Mouse (Mus musculus) cerebellum, adult 18-20 months (tissue): ENCODE data around the gene 4930404H24Rik.

Experiments used
- DNase-seq, 2 experiments: peaks; one replicate each; pipeline ENCODE4 v3.0.0; 2021

4930404H24Rik gene

DNA sequence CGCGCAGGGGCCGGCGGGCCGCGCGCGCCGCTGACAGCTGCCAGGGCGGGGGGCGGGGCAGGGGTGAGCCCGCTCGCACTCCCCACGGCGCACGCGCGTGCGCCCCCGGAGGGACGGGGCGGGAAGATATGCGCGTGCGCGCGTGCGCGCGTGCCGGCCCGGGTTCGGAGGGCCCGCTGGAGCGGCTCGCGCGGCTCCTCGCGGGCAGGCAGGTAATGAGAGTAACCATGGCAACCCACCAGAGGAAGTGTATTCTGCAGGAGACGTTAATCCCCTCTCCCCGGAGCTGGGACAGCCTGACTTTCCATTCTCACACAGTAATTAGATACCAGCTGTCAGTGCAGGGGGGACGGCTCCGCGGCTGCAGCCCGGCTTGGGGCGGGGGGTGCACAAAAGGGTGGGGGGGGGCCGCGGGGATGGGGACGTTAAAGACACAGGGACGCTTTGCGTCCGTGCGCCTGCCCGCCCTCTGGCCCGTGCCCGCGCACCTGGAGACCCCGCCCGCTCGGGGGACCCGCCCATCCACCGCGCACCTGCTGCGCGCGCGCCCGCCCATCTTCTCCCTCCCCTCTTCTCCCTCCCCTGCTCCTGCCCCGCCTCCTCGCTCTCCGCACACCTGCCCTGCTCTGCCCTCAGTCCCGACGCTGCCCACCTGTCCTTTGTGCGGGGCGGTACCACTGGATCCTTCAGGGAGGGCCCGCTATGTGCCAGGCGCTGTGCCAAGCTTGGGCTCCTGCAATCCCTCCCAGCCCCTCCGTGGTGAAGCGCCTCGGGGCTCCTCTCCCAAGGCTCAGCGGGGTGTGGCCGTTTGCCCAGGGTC, at the start of gene 4930404H24Rik:
4930404H24Rik (plus strand) TSS at position 218 of the 820 bp plus-strand sequence.
- peak; percentile 78 to 90 for DNase-seq

DNA sequence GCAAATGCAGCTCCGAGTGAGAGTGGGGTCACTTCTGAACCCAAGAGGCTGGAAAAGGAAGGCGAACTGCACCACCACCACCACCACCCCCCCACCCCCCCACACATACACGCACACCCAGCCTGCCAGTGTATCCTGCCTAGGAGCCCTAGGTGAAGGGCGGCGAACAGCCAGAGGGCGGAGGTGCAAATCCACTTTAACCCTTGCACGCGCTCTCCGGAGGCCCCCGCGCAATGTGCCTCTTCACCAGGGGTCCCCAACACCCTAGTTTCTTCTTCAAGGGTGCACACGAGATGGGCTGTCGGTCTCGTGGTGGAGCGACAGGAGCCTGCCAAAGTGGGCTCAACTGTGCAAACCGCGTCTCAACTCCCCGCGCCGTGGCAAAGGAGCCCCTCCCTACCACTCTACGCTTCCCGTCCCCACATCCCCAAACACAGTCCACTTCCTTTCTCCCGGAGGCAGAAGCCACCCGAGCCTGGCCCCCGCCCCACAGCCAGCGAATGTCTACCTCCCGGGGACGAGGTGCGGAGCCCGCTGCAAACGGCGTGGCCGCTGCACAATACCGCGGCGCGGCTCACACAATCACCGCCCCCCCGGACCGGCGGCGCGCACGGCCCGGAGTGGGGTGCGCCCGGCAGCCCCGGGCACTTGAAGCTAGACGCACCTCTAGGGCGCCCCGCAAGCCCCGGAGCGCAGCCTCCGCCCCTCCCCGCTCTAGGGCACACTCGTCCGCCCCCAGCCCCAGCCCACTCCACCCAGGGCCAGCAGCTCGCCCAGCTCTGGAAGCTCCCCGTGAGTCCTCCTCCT, 49.0 kb upstream of the 4930404H24Rik start:
- peak in 1 of 2 experiments; percentile 35 for DNase-seq

DNA sequence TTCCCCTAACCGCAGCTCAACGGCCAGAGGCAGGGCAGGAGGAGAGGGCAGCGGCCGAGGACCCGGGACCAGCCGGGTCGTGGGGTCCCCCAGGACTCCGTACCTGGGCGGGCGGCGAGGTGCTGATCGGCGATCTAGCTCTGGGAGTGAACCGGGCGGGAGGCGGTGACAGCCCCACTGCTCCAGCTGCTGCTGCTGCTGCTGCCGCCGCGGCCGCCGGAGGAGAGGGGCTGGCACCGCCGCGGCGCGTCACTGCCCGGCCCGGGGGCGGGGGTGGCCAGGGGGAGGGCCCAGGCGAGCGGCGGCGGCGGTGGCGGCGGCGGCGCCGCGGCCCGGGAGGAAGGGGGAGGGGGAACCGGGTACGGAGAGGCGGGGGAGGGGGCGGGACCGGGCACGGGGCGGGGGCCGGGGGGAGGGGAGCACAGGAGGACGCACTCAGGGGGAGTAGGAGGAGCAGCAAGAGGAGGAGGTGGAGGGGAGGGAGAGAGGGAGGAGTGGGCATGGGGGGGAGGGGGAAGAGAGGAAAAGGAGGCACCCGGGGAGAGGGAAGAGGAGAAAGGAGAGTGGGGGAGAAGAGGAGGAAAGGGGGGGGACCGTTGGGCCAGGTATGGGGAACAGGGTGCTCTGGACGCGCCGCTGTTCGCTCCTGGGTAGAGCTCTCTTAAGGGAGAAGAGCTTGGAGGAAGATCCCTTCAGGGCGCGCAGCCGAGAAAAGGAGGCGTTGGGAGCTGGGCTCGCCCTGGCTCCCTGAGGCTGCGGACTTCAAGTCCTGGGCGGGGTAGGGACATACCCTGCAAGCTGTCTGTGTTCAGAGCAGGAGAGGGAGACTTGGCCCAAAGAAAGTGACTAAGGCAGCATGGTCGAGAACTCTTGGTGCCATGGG, 48.1 kb upstream of the 4930404H24Rik start:
- DNase-seq = peak; percentile 44 to 49

GRCm38 (mm10) chr2:153445137-153446016, 47.2 kb upstream of the 4930404H24Rik start:
- peak in 1 of 2 experiments; percentile 31 for DNase-seq

- DNase-seq = peak; percentile 64 to 73
These were observed 46.6 kb upstream of the 4930404H24Rik start for GRCm38 (mm10) chr2:153446017-153446408.

DNA sequence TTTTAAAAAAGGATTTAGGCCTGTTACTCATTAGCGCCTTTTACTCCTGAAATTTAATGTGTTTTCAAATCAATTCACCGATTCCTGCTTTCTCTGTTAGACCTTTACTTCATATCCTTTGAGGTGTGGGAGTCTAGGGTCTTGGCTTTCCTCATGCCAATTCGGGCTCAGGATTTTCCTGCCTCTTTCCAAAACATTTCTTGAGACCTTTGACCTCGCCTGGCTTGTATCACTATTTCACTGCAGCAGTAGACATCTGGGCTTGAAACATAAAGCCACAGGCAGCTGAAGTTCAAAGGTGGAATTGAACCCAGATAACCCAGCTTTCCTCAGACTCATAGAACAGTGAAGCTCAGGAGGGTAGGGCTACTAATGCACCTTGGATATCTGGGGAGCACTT, 46.1 kb upstream of the 4930404H24Rik start:
- DNase-seq = no peak

GRCm38 (mm10) chr2:153447719-153448118, 44.9 kb upstream of the 4930404H24Rik start:
- no peak for DNase-seq

GRCm38 (mm10) chr2:153448519-153448918, 44.1 kb upstream of the 4930404H24Rik start:
- no peak for DNase-seq

DNA sequence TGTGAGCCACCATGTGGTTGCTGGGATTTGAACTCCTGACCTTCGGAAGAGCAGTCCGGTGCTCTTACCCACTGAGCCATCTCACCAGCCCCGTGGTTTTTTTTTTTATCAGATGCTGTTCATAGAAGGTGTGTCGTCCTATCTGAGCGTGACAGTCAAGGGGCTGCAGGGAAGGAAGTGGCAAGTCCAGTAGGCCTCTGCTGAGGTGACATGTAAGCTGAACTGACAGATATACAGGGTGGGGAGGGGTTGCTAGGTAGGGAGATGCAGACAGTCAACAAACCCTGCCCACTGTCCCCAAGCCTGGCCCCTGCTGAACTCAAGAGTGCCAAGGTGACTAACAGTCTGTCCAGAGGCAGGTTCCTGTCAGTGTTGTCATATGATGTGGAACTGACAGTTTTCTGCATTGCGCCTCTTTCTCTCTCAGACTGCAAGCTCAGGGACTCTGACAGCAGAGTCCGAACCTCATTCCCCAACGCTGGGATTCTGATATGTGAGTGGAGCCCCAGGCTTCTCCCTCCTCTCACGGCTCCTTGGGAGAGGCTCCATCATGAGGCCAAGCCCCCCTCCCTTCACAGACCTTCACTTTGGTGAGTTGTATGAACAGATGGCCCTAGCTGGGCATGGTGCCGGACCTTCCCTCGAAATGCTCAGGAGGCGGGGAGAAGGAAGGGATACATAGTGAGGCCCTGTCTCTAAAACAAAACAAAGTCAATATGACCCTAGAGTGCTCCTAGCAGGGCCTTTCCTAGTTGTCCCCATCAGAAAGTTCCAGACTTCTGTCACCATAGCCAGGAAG, 38.4 kb upstream of the 4930404H24Rik start:
- DNase-seq = peak; percentile 79 to 89

GRCm38 (mm10) chr2:153454841-153455506, 37.6 kb upstream of the 4930404H24Rik start:
- DNase-seq = no peak

- no peak for DNase-seq
These were observed 35.1 kb upstream of the 4930404H24Rik start for GRCm38 (mm10) chr2:153457467-153457866.

DNA sequence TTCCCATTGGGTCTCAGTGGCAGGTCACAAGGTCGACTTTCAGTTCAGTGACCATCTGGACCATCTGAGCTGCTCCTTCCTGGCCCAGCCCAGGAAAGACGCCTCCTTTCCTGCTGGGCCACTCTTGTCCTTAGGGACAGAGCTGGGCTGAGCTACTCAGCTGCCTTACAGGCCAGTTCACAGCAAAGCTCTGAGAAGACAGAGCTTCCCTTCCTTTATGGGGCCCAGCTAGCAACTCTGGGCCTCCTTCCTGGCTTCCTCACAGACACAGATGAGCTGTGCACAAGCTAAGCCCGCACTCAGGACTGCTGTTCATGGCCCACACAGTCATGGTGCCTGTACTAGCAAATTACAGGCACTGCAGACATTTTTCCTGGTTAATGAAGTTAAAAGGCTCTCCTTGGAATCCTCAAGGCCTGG, 34.6 kb upstream of the 4930404H24Rik start:
- DNase-seq = no peak

- no peak for DNase-seq
These were observed 29.3 kb upstream of the 4930404H24Rik start for GRCm38 (mm10) chr2:153463257-153463656.

DNA sequence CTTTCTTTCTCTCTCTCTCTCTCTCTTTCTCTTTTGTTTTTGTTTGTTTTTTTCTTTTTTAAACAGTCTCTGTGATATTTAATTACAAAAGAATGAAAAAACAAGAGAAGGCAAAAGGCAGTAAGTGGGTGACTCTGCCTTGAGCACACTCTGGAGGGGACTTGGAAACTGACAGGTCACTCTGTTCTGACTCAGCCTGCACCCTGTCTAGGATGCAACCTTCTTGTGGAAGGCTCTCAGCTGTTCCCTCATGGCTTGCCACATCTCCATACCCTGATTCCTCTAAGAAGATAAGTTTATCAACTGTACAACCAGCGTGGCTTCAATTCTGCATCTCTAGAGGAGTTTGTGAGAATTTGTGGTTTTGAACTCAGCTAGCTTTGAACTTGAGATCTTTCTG, 25.2 kb upstream of the 4930404H24Rik start:
- no peak for DNase-seq

- no peak for DNase-seq
These were observed 23.3 kb upstream of the 4930404H24Rik start for GRCm38 (mm10) chr2:153469317-153469716.

DNA sequence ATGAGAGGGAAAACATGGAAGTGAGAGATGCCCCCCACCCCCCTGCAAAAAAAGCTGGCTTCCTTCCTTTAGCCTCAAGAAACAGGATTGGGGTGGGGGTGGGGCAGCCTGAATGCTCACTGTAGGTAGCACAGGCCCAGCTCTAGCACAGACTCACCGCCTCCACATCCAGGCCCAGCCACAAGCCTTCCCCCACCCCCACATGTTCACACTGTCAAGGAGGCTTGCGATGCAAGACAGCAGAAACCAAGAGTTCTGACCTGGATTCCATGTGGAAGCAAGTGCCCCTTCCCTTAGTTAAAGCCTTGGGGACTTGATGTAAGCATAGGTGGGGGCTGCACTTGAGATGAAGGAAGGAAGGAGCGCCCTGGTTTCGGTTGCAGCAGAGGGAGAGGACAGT, 22.8 kb upstream of the 4930404H24Rik start:
- no peak for DNase-seq

- DNase-seq = peak in 1 of 2 experiments; percentile 35
These were observed 21.6 kb upstream of the 4930404H24Rik start for GRCm38 (mm10) chr2:153470983-153471382.

- DNase-seq = peak; percentile 25 to 42
These were observed 17.2 kb upstream of the 4930404H24Rik start for GRCm38 (mm10) chr2:153475114-153476112.

- DNase-seq = peak; percentile 77 to 81
These were observed 14.0 kb upstream of the 4930404H24Rik start for GRCm38 (mm10) chr2:153478583-153478982.
